Mouse (Mus musculus) liver, adult (tissue): ENCODE data around the gene Wwc1.

Experiments
- GATA4 ChIP-seq: IDR thresholded peaks from 2 replicates; pipeline ENCODE4 v1.6.1; 2014; ENCODE audit warnings: mild to moderate bottlenecking, low read length; ENCODE audit not compliant: insufficient replicate concordance

Wwc1 gene

DNA sequence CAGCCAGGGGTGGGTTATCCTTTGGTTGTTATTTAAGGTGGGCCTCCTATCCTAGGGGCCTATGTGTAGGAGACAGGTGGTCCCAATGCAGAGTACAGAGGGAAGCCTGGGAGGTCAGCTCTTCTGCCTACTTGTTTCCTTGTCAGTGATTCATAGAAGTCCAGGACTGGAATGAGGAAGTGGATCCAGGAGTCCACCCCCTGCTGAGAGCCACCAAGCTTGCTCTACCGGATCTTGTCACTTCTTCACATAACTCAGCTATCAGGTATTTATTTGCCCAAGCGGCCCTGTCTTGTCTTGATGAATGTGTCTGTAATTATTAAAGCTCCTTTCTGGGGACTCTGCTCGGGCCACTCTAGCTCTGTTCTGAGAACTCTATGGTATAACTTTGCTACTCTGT, 24.8 kb downstream of the Wwc1 start:
- no peak for TF ChIP-seq GATA4

DNA sequence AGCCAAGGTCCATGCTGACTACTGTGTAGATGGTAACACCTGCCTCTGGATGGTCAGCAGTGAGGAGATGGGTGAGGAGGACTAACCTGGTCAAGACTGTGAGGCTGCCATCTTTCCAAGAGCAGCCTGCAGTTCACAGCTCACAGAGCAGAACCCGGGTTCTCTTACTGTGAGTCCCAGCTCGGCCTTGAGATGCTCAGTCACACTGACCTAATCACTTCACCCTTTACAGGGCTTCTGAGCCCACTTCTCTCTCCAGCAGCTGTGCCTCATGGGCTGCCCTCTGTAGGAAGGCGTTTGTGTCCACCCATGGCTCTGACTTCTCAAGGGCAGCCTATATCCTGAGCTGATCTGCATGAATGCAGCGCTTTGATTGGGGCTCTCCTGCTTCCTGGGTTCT, 27.1 kb downstream of the Wwc1 start:
- TF ChIP-seq GATA4: no peak

DNA sequence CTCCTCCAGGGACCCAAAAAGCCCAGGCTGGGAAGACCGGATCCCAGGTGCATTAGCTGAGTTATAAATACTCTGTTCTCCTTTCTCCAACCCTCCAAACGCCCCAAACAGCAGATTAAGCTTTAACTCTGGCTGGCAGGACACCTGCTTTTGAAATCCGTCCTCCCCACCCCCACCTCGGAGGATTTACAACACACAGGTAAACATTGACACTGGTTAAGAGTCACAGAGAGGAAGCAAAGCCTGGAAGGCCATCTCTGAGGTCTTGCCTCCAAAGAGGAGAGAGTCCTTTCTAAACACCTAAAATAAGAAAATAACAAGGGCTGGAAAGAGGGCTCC, 28.6 kb downstream of the Wwc1 start:
- no peak for TF ChIP-seq GATA4

DNA sequence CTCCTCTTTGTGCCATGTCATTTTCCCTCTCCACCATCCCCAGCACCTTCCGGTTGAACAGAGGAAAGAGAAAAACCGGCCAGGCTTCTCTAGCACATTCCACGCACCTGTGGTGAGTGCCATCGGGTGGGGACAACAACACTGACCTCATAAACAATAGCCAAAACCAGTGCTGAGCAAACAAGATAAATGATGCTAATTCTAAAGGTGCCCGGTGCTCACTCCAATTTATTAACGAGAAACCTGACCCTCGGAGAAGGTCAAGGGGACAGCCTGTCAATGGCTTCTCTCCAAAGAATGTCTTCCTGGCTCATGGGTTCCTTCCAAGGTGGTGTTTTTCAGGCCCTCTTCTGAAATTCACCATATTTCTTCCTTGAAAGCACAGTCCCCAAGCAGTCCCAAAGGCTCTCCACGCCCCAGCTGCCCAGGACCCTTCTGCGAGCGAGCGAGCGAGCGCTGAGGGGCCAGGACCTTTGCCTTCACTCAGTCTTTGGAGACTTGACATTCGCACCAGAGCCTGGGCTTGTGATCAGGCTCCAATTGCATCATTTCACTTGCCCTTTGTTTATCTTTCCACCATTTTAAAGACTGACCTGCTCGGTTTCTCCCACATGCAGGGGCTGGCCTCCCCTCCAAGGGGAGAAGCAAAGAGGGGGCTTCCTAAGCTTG, 29.1 kb downstream of the Wwc1 start:
- no peak for TF ChIP-seq GATA4

GRCm38 (mm10) chr11:35950466-35950865, 29.9 kb downstream of the Wwc1 start:
- TF ChIP-seq GATA4: no peak

DNA sequence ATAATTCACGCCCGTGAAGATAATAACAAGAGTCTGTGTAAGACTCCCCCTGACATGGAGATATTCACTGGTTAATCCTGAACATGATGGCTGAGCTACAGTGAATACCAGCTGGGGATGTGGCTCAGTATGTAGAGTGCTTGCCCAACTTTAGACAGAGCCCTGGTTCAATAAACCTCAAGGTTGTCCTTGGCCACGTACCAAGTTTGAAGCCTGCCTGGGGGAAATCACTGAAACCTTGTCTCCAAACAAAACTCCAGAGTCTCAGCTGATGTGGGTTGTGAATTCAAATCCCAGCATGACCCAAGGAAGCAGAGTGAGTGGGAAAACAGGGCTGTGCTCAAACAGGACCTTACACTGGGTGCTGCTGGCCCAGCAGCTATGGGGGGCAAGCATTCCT, 30.3 kb downstream of the Wwc1 start:
- TF ChIP-seq GATA4: no peak

GRCm38 (mm10) chr11:35948457-35948881, 31.9 kb downstream of the Wwc1 start:
- TF ChIP-seq GATA4: no peak

- no peak for TF ChIP-seq GATA4
These were observed 32.4 kb downstream of the Wwc1 start for GRCm38 (mm10) chr11:35947944-35948343.

GRCm38 (mm10) chr11:35945187-35945586, 35.1 kb downstream of the Wwc1 start:
- TF ChIP-seq GATA4: no peak

DNA sequence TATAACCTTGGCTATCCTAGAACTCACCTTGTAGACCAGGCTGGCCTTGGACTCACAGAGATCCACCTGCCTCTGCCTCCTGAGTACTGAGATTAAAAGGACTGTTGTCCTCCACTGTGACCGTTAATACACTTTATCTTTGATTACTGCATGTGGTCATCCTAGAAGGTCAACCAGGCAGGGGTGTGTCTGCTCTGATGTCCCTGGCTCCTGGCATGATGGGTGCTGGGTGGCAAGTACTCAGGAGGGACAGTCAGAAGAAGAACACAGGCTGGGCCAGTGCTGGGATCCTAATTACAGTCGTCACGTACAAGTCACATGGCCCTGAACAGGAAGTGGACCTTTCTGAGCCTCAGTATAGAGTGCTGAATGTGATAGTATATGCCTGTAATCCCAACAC, 38.7 kb downstream of the Wwc1 start:
- TF ChIP-seq GATA4: no peak

GRCm38 (mm10) chr11:35941064-35941463, 39.3 kb downstream of the Wwc1 start:
- TF ChIP-seq GATA4: no peak

DNA sequence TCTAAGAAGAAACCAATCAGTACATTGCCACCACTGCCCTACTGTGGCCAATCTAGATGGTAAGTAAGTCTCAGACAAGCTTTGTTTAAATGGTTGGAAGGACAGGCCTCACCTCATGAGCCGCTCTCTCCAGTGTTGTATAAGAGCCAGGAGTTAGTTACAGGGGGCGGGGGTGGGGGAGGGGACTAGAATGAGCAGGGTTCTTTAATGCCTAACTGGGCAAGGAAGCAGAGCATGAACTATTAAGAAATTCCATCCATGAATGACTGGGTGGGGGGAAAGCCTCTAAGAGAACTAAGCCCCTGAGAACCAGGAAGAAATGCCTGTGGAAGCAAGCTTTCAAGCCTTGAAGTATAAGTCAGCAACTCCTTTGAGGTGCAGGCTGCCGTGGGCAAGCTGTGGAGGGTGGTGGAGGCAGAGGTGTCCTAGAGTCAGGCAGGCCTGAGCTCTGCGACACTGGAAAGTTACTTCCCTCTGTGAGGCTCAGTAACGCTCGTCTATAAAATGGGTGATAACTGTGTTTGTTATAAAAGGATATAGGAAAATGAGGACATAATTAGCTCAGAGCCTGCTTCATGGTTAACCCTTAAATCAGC, 41.4 kb downstream of the Wwc1 start:
- TF ChIP-seq GATA4: no peak

- no peak for TF ChIP-seq GATA4
These were observed 44.7 kb downstream of the Wwc1 start for GRCm38 (mm10) chr11:35935645-35936044.

GRCm38 (mm10) chr11:35935133-35935532, 45.2 kb downstream of the Wwc1 start:
- no peak for TF ChIP-seq GATA4

GRCm38 (mm10) chr11:35933402-35934085, 46.8 kb downstream of the Wwc1 start:
- TF ChIP-seq GATA4: no peak

- TF ChIP-seq GATA4: no peak
These were observed 48.0 kb downstream of the Wwc1 start for GRCm38 (mm10) chr11:35932121-35932885.
